9 mouse cellular contexts compared by ENCODE assay signal in the genomic region with DNA sequence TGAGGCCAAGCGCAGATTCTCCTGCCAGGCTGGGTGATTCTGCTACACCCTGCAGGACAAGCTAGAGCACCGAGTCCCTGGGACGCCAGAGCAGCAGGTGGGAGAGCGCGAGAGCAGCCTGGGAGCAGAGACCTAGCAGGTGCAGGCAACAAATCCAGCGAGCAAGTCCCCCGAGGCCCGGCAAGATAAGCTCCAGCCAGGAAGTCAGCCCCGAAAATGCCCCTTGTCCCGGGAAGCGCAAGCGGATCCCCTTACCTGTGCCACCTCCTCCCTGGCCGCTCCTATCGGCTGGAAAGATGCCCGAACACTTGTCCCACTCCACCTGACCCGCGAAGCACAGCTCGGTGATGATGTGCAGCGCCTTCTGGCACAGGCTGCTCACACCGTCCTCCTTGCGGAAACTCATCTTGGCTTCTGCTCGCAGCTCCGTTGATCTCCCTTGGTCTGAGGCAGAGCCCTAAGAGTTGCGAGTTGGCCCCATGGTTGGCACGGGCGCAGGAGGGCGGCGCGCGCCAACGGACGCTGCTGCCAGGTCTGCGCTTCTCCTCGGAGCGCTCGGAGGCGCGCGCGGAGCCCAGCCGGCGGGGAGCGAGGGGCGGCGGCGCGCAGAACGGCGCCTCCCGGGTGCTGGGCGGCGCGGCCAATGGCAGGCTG. TPM values are rescaled to one million over a fixed set of nuclear protein-coding genes. Genes with fewer than 3 reads are reported as not detected.
DNase-seq lines count a peak whose midpoint lies in the region; ATAC-seq and TF ChIP-seq lines count a peak whose summit lies in the region.
"Had no signal": no experiment of that assay in that cellular context is flagged by ENCODE, and none has a peak within 500 bp of the region (broad histone marks: within the 10 kb centered on the region; RNA-seq: fewer than 3 reads in every experiment).

A gene (minus strand): TSS at position 497 of the 654 bp plus-strand sequence.

- H3K4me1 ChIP-seq in cerebellum, adult 2 months (ENCODE audit: control insufficient read depth, insufficient read depth, low read length), result peaks cover 3% of the 10 kb centered on the region; the same call in 1 of the 2 replicates
- H3K4me1 ChIP-seq in forebrain, embryonic 16.5 days (replicated peaks; ENCODE audit: control insufficient read depth, insufficient read depth, low read length), result peaks cover 8% of the 10 kb centered on the region
- H3K4me1 ChIP-seq in hindbrain, postnatal 0 days (ENCODE audit: insufficient read depth, low read length), result peaks cover 4% of the 10 kb centered on the region; the same call in 1 of the 2 replicates
- peaks cover 12% of the 10 kb centered on the region for H3K4me1 ChIP-seq in limb, embryonic 10.5 days

- H3K9me3 ChIP-seq in forebrain, embryonic 16.5 days (ENCODE audit: control insufficient read depth, low read length), result no peaks in the 10 kb centered on the region
- H3K9me3 ChIP-seq in hindbrain, postnatal 0 days (ENCODE audit: low read length), result no peaks in the 10 kb centered on the region
- H3K9me3 ChIP-seq in limb, embryonic 10.5 days (replicated peaks), result no peaks in the 10 kb centered on the region

- peak within 1 kb of the TSS; percentile 47 for H3K4me3 ChIP-seq in cerebellum, adult 2 months (replicated peaks; ENCODE audit: insufficient read depth, low read depth, low read length)
- peak within 1 kb of the TSS; percentile 70 for H3K4me3 ChIP-seq in forebrain, embryonic 16.5 days (replicated peaks; ENCODE audit: low read length)
- peak within 1 kb of the TSS; percentile 63 for H3K4me3 ChIP-seq in hindbrain, postnatal 0 days (ENCODE audit: low read length)
- H3K4me3 ChIP-seq in limb, embryonic 10.5 days, result peak within 1 kb of the TSS; percentile 60

- ATAC-seq in forebrain, embryonic 16.5 days, result peak; percentile 97
- ATAC-seq in hindbrain, postnatal 0 days, result peak; percentile 68

- no peaks in the 10 kb centered on the region for H3K36me3 ChIP-seq in forebrain, embryonic 16.5 days (ENCODE audit: control insufficient read depth, insufficient read depth)
- no peaks in the 10 kb centered on the region for H3K36me3 ChIP-seq in hindbrain, postnatal 0 days (ENCODE audit: insufficient read depth, low read length)
- no peaks in the 10 kb centered on the region for H3K36me3 ChIP-seq in limb, embryonic 10.5 days

- H3K9ac ChIP-seq in forebrain, embryonic 16.5 days (replicated peaks; ENCODE audit: low read depth, low read length), result peak within 1 kb of the TSS; percentile 60
- peak within 1 kb of the TSS; percentile 46 for H3K9ac ChIP-seq in hindbrain, postnatal 0 days (replicated peaks; ENCODE audit: low read length)

- no peak within 1 kb of the TSS for H3K27ac ChIP-seq in cerebellum, adult 2 months (ENCODE audit: insufficient read depth, low read length)
- H3K27ac ChIP-seq in forebrain, embryonic 16.5 days (ENCODE audit: low read length), result no peak within 1 kb of the TSS
- H3K27ac ChIP-seq in hindbrain, postnatal 0 days, result 0 out of 2 replicates have a peak within 1 kb of the TSS, but pooled peaks have one; percentile 36
- no peak within 1 kb of the TSS for H3K27ac ChIP-seq in limb, embryonic 10.5 days

- H3K27me3 ChIP-seq in cerebellum, adult 2 months (ENCODE audit: control insufficient read depth, insufficient read depth, low read length), result peaks cover 2% of the 10 kb centered on the region; the same call in 1 of the 2 replicates
- peaks cover 11% of the 10 kb centered on the region; the same call in 1 of the 2 replicates for H3K27me3 ChIP-seq in forebrain, embryonic 16.5 days (replicated peaks; ENCODE audit: control insufficient read depth, insufficient read depth, low read length)
- H3K27me3 ChIP-seq in hindbrain, postnatal 0 days (ENCODE audit: insufficient read depth, low read length), result 0 out of 2 replicates have a peak, but pooled peaks cover 7% of the 10 kb centered on the region
- peaks cover 48% of the 10 kb centered on the region for H3K27me3 ChIP-seq in limb, embryonic 10.5 days (ENCODE audit: low read depth, poor library complexity, severe bottlenecking)

- peak; percentile 10 for DNase-seq in cerebellum, adult 11-12 months
- DNase-seq in cerebellum, adult 11 months, result no peak
- peak; percentile 25 for DNase-seq in cerebellum, adult 2 months
- peak; percentile 76 for DNase-seq in hindbrain, postnatal 0 days (ENCODE audit: low spot score)
- DNase-seq in limb, embryonic 10.5 days (ENCODE audit: low spot score), result peak; percentile 41
- DNase-seq in ovary, postnatal 14 days (ENCODE audit: low spot score), result peak; percentile 11
- no peak for DNase-seq in urinary bladder, postnatal 10 days (ENCODE audit: low spot score)

- TF ChIP-seq CTCF in cerebellum, adult 2 months (IDR thresholded peaks at IDR 0.05; ENCODE audit: borderline replicate concordance, insufficient read depth, low read depth, low read length), result no peak
- no peak for TF ChIP-seq CTCF in hindbrain, postnatal 0 days (IDR thresholded peaks at IDR 0.05; ENCODE audit: low read depth)

- peak within 1 kb of the TSS; percentile 97 for H3K4me2 ChIP-seq in forebrain, embryonic 16.5 days (ENCODE audit: low read length)
- peak within 1 kb of the TSS; percentile 93 for H3K4me2 ChIP-seq in hindbrain, postnatal 0 days (ENCODE audit: low read depth, low read length)

- WGBS in cerebellum, adult 2 months, result under 1% methylated on average over 53 of the region's 53 CpGs
- under 1% methylated on average over 42 of the region's 53 CpGs for WGBS in forebrain, embryonic 16.5 days
- WGBS in hindbrain, postnatal 0 days, result 1% methylated on average over 51 of the region's 53 CpGs
- WGBS in limb, embryonic 10.5 days, result under 1% methylated on average over 53 of the region's 53 CpGs

- TF ChIP-seq POLR2A in cerebellum, adult 2 months (IDR thresholded peaks at IDR 0.05; ENCODE audit: borderline replicate concordance, insufficient read depth, low read length), result no peak

RNA-seq across cellular contexts. Expression of the gene that starts here (rescaled TPM):
- polyA plus RNA-seq in cerebellum, adult 2 months (2012; rRNA removed), result 3.9 and 4.6 TPM in 2 replicates
- 1.2 and 1.3 TPM in 2 replicates for polyA plus RNA-seq in forebrain, embryonic 16.5 days (2015; fragmentation: Nextera tagmentation; extraction: Ambion mirVana)
- 2.0 and 4.1 TPM in 2 replicates for total RNA-seq in hindbrain, postnatal 0 days (2014; rRNA removed)
- polyA plus RNA-seq in hindbrain, postnatal 0 days (2015; fragmentation: Nextera tagmentation; extraction: Ambion mirVana), result 3.4 and 3.6 TPM in 2 replicates
- not detected in 2 replicates for polyA plus RNA-seq in limb, embryonic 10.5 days (2016; fragmentation: Nextera tagmentation; extraction: Ambion mirVana)
- polyA plus RNA-seq: C2C12 had no signal

Comparison
In these comparisons a context has a peak if more than half of its experiments do, and no peak if none do; other contexts are left out.
1. DNase-seq: peak in cerebellum, adult 11-12 months (single experiment), cerebellum, adult 2 months (2 of 2), hindbrain, postnatal 0 days (single experiment) and ovary, postnatal 14 days (single experiment); none in cerebellum, adult 11 months (single experiment) and urinary bladder, postnatal 10 days (single experiment).
2. Peak in DNase-seq and H3K4me3 ChIP-seq in limb, embryonic 10.5 days; RNA of the gene not detected or under 1 TPM.
3. Peak in every context shown above with its lines, with median percentiles within 50 percentile points of each other: H3K4me3 ChIP-seq.